Mouse (Mus musculus) midbrain, embryonic 12.5 days (tissue): ENCODE data around the gene Zfp790. TPM values are rescaled to one million over a fixed set of nuclear protein-coding genes. Genes with fewer than 3 reads are reported as not detected.

Experiments used
- ATAC-seq: fragments of 200-750 bp; cut with Nextera tagmentation; 2 replicates; pipeline ENCODE4 v1.8.0; 2017; ENCODE audit warnings: low read depth, moderate TSS enrichment, moderate library complexity; ENCODE audit not compliant: low FRiP score
- H3K27ac ChIP-seq: fragments of 300-500 bp; sonication (generic); replicated peaks from 2 replicates; pipeline ENCODE4 v1.5.1; 2016; ENCODE audit warnings: mild to moderate bottlenecking
- H3K27me3 ChIP-seq: fragments of 300-500 bp; sonication (generic); 2 replicates; pipeline ENCODE4 v1.6.1; 2016; ENCODE audit warnings: mild to moderate bottlenecking
- H3K36me3 ChIP-seq: fragments of 300-500 bp; sonication (generic); 2 replicates; pipeline ENCODE4 v1.6.1; 2016
- H3K4me1 ChIP-seq: fragments of 300-500 bp; sonication (generic); 2 replicates; pipeline ENCODE4 v1.6.1; 2016
- H3K4me2 ChIP-seq: fragments of 300-500 bp; sonication (generic); replicated peaks from 2 replicates; pipeline ENCODE4 v1.6.1; 2016; ENCODE audit warnings: mild to moderate bottlenecking, moderate library complexity
- H3K4me3 ChIP-seq: fragments of 300-500 bp; sonication (generic); 2 replicates; pipeline ENCODE4 v1.5.1; 2016; ENCODE audit warnings: mild to moderate bottlenecking
- H3K9ac ChIP-seq: fragments of 300-500 bp; sonication (generic); replicated peaks from 2 replicates; pipeline ENCODE4 v1.6.1; 2016; ENCODE audit warnings: mild to moderate bottlenecking, moderate library complexity
- H3K9me3 ChIP-seq: fragments of 300-500 bp; sonication (generic); 2 replicates; pipeline ENCODE4 v1.6.1; 2016; ENCODE audit warnings: mild to moderate bottlenecking
- WGBS: fragments of 180-500 bp; shearing (Covaris S2); methylation state at CpG from one replicate; pipeline ENCODE4 v1.1.7; 2016; 5-methylcytosine and 5-hydroxymethylcytosine counted together
- polyA plus RNA-seq: library from polyadenylated mRNA; unstranded; fragments of >200 nt; fragmentation: Nextera tagmentation; extraction: Ambion mirVana; gene quantifications from 2 replicates; pipeline ENCODE4 v1.2.1, GENCODE M21; 2016

Gene Zfp790
- 24.0 and 26.3 TPM in 2 replicates for polyA plus RNA-seq

DNA sequence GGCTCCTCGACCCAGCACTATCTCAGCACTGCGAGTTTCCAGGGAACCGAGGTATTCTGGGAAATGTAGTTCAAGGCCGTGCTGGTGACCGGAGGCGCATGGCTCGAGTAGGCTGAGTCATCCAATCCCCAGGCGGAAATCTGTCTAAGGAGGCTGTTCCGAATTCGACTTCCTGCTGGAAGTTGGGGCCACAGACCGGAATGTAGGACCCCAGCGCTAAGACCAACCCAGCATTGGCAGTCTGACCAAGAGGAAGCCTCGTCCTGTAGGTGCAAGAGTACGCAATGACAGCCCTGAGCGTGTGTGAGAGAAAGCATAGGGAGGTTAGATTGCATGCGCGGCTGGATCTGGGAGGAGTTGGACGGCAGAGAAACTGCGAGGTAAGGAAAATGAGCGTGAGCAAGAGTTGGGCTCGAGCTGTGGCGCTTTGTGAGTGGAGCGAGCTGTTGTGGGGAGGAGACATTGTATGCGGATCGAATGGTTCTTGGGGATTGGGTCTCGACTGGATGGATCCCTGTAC is at the start of gene Zfp790:
TSS of gene Zfp790 (plus strand) at position 205 of the 520 bp plus-strand sequence.
- H3K9ac ChIP-seq = peak within 1 kb of the TSS; percentile 65
- no peaks in the 10 kb centered on the region for H3K9me3 ChIP-seq
- H3K27me3 ChIP-seq = no peaks in the 10 kb centered on the region
- H3K4me3 ChIP-seq = peak within 1 kb of the TSS; percentile 63
- peak; percentile 96 for ATAC-seq
- H3K27ac ChIP-seq = peak within 1 kb of the TSS; percentile 74
- H3K36me3 ChIP-seq = peaks cover 8% of the 10 kb centered on the region; the same call in 1 of the 2 replicates
- peaks cover 29% of the 10 kb centered on the region for H3K4me1 ChIP-seq
- WGBS = under 1% methylated on average over 26 of the region's 26 CpGs
- H3K4me2 ChIP-seq = peak within 1 kb of the TSS; percentile 64

DNA sequence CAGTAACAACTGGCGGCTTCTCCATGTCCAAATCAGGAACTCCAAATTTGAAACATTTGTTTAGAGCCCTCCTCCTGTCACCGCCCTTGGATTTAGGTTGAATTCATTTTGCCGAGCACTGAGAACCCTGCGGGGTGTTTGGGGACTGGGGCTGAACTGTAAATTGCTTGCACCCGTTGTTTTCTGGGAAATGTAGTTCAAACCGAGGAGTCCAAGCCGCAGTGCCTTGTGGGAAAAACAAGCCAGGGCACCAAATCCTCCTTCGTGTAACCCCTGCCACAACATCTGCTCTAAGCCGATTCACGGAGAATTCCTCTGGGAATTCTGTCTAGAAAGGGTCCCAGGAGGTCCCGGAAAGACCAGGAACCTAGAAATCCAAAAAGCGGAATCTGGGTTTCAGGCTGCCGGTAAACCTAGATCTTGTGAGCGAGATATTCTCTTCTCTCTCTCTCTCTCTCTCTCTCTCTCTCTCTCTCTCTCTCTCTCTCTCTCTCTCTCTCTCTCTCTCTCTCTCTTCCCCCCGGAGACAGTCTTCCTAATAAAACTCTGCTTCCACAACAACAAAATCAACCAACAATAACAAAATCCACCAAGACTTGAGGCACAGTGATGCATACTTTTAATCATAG is 48.7 kb upstream of the Zfp790 start:
- H3K4me3 ChIP-seq = peak overlapping the region; percentile 65
- ATAC-seq = peak; percentile 68
- peak overlapping the region; percentile 72 for H3K4me2 ChIP-seq
- H3K27me3 ChIP-seq = no peaks in the 10 kb centered on the region
- H3K36me3 ChIP-seq = peaks cover 6% of the 10 kb centered on the region
- peak overlapping the region; percentile 60 for H3K27ac ChIP-seq
- 1% methylated on average over 15 of the region's 15 CpGs for WGBS
- H3K9ac ChIP-seq = peak overlapping the region; percentile 59
- peaks cover 13% of the 10 kb centered on the region for H3K4me1 ChIP-seq
- no peaks in the 10 kb centered on the region for H3K9me3 ChIP-seq

- no peaks in the 10 kb centered on the region for H3K9me3 ChIP-seq
- H3K36me3 ChIP-seq = peaks cover 16% of the 10 kb centered on the region
- peak within 1 kb of the TSS; percentile 64 for H3K9ac ChIP-seq
- under 1% methylated on average over 32 of the region's 32 CpGs for WGBS
- peak; percentile 96 for ATAC-seq
- H3K4me3 ChIP-seq = peak within 1 kb of the TSS; percentile 65
- no peaks in the 10 kb centered on the region for H3K27me3 ChIP-seq
- H3K4me2 ChIP-seq = peak within 1 kb of the TSS; percentile 72
- peaks cover 13% of the 10 kb centered on the region for H3K4me1 ChIP-seq
- H3K27ac ChIP-seq = peak within 1 kb of the TSS; percentile 72
These were observed 47.6 kb upstream of the Zfp790 start, which contains the start of gene Zfp84 for GRCm38 (mm10) chr7:29768090-29768900. Zfp84 (plus strand) TSS chr7:29768552.

- Histone ChIP-seq H3K9me3 (no peaks in the 10 kb centered on the region), H3K36me3 (peaks cover 22% of the 10 kb centered on the region), H3K4me1 (peaks cover 13% of the 10 kb centered on the region), H3K4me2 (peak overlapping the region; percentile 72), H3K27me3 (no peaks in the 10 kb centered on the region), H3K27ac (no peak overlapping the region), H3K9ac (peak overlapping the region; percentile 64), H3K4me3 (peak overlapping the region; percentile 65)
- WGBS = 7% methylated on average over 10 of the region's 10 CpGs
- ATAC-seq = no peak
These were observed 46.9 kb upstream of the Zfp790 start for GRCm38 (mm10) chr7:29768980-29769379.

- 92% methylated on average over 7 of the region's 7 CpGs for WGBS
- H3K27me3 ChIP-seq = no peaks in the 10 kb centered on the region
- no peak overlapping the region for H3K4me2 ChIP-seq
- no peak for ATAC-seq
- no peak overlapping the region for H3K27ac ChIP-seq
- peaks cover 8% of the 10 kb centered on the region for H3K4me1 ChIP-seq
- H3K9ac ChIP-seq = no peak overlapping the region
- H3K9me3 ChIP-seq = no peaks in the 10 kb centered on the region
- peaks cover 66% of the 10 kb centered on the region for H3K36me3 ChIP-seq
- no peak overlapping the region for H3K4me3 ChIP-seq
These were observed 42.4 kb upstream of the Zfp790 start for GRCm38 (mm10) chr7:29773503-29773902.

DNA sequence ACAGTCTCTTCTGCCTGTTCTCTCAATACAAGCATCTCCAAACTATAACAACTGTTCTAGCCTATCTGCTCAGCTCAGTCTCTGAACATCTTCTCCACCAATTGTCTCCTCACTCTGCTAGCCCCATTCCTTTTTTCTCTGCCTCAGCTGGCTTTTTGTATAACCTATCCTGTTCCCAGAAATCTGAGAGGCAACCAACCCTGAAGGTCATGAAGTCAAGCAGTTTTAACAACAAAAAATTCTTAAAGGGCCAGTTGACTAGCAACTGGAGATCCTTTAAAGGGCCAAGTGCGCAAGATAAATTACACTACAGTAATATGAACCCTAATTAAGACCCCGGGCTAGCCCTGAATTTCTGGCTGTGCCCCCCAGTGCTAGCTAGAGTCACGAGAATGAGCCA is 41.5 kb upstream of the Zfp790 start:
- 87% methylated on average over 3 of the region's 3 CpGs for WGBS
- Histone ChIP-seq H3K4me1 (peaks cover 2% of the 10 kb centered on the region), H3K27me3 (no peaks in the 10 kb centered on the region), H3K4me3 (no peak overlapping the region), H3K4me2 (no peak overlapping the region), H3K9me3 (no peaks in the 10 kb centered on the region), H3K27ac (no peak overlapping the region), H3K36me3 (peaks cover 73% of the 10 kb centered on the region), H3K9ac (no peak overlapping the region)
- no peak for ATAC-seq

DNA sequence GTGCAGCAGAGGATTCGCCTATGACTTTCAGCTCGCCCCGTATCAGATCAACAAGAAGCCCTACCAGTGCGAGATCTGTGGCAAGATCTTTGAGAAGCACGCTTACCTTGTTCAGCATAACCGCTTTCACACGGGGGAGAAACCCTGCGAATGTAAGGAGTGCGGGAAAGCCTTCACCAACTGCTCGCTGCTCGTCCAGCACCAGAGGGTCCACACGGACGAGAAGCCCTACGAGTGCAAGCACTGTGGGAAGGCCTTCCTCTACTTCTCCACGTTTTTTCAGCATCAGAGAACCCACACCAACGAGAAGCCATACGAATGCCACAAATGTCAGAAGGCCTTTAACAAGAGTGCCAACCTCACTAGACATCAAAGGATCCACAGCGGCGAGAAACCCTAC is 39.3 kb upstream of the Zfp790 start:
- WGBS = 97% methylated on average over 19 of the region's 19 CpGs
- H3K36me3 ChIP-seq = peaks cover 76% of the 10 kb centered on the region

DNA sequence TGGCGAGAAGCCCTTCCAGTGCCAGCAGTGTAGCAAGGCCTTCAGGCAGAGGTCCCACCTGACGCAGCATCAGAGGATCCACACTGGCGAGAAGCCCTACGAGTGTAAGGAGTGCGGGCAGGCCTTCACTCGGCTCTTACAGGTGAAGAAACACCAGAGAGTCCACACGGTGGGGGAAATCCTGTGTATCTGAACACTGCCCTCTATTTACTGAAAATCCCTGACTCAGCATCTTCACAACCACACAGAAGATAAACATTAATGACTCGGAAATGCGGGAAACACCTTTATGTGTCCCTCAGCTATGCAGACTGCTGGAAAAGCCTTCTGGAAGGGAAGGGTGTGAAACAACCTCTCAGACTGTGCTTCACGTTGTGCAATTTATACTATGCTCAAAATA is 38.5 kb upstream of the Zfp790 start:
- no peaks in the 10 kb centered on the region for H3K4me1 ChIP-seq
- ATAC-seq = no peak
- no peak overlapping the region for H3K4me3 ChIP-seq
- no peaks in the 10 kb centered on the region for H3K9me3 ChIP-seq
- WGBS = 95% methylated on average over 10 of the region's 10 CpGs
- no peak overlapping the region for H3K4me2 ChIP-seq
- H3K9ac ChIP-seq = no peak overlapping the region
- peaks cover 68% of the 10 kb centered on the region for H3K36me3 ChIP-seq
- H3K27me3 ChIP-seq = no peaks in the 10 kb centered on the region
- no peak overlapping the region for H3K27ac ChIP-seq

More for the DNA sequence above, 39.3 kb upstream of the Zfp790 start:
- Histone ChIP-seq H3K9me3 (no peaks in the 10 kb centered on the region), H3K4me1 (no peaks in the 10 kb centered on the region), H3K9ac (no peak overlapping the region), H3K4me3 (no peak overlapping the region), H3K27ac (no peak overlapping the region), H3K4me2 (no peak overlapping the region), H3K27me3 (no peaks in the 10 kb centered on the region)
- ATAC-seq = no peak

- Histone ChIP-seq H3K36me3 (peaks cover 23% of the 10 kb centered on the region), H3K4me1 (peaks cover 18% of the 10 kb centered on the region), H3K9me3 (no peaks in the 10 kb centered on the region), H3K4me2 (peak within 1 kb of the TSS; percentile 80), H3K4me3 (peak within 1 kb of the TSS; percentile 74), H3K27ac (peak within 1 kb of the TSS; percentile 90), H3K27me3 (no peaks in the 10 kb centered on the region), H3K9ac (peak within 1 kb of the TSS; percentile 86)
- peak; percentile 97 for ATAC-seq
- WGBS = under 1% methylated on average over 45 of the region's 45 CpGs
These were observed 31.9 kb upstream of the Zfp790 start, which contains the start of gene Zfp30 for GRCm38 (mm10) chr7:29783871-29784551. Zfp30 (plus strand) TSS chr7:29783998.

DNA sequence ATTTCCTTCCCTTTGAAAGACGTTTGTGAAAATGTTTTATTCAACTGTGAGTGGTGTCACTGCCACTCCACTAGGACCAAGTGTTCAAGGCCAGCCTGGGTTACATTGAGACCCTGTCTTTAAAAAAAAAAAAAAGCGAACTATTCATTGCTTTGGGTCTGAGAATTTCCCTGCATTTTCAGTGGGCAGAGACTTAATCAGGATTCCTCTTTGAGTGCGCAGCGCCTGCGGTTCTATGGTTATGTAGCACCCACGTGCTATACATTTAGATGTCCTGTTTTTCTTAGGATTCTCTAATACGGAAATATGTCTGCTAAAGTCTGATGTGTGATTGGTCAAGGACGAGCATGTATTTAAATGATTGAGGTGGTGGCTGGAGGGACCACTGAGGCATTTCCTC is 30.9 kb upstream of the Zfp790 start:
- peak overlapping the region; percentile 59; the same call in 1 of the 2 replicates for H3K9ac ChIP-seq
- H3K27ac ChIP-seq = no peak overlapping the region
- no peaks in the 10 kb centered on the region for H3K9me3 ChIP-seq
- ATAC-seq = no peak
- peak overlapping the region; percentile 80 for H3K4me2 ChIP-seq
- peaks cover 18% of the 10 kb centered on the region for H3K4me1 ChIP-seq
- H3K4me3 ChIP-seq = peak overlapping the region; percentile 74
- no peaks in the 10 kb centered on the region for H3K27me3 ChIP-seq
- H3K36me3 ChIP-seq = peaks cover 28% of the 10 kb centered on the region
- WGBS = 59% methylated on average over 8 of the region's 8 CpGs

- Histone ChIP-seq H3K27me3 (no peaks in the 10 kb centered on the region), H3K4me1 (peaks cover 18% of the 10 kb centered on the region), H3K4me2 (peak overlapping the region; percentile 80), H3K4me3 (peak overlapping the region; percentile 74), H3K9ac (peak overlapping the region; percentile 59; the same call in 1 of the 2 replicates), H3K36me3 (peaks cover 36% of the 10 kb centered on the region), H3K9me3 (no peaks in the 10 kb centered on the region), H3K27ac (no peak overlapping the region)
- 80% methylated on average over 5 of the region's 5 CpGs for WGBS
- ATAC-seq = no peak
These were observed 30.0 kb upstream of the Zfp790 start for GRCm38 (mm10) chr7:29785888-29786287.
